Mouse (Mus musculus): ENCODE results near the gene Gm28374. TPM values are rescaled to one million over a fixed set of nuclear protein-coding genes. Genes with fewer than 3 reads are reported as not detected.
A peak's percentile ranks its signal among the peaks of the same experiment; 100 is the strongest.

The Gm28374 gene
- total and polyA plus RNA-seq, 3 experiments = not detected

DNA sequence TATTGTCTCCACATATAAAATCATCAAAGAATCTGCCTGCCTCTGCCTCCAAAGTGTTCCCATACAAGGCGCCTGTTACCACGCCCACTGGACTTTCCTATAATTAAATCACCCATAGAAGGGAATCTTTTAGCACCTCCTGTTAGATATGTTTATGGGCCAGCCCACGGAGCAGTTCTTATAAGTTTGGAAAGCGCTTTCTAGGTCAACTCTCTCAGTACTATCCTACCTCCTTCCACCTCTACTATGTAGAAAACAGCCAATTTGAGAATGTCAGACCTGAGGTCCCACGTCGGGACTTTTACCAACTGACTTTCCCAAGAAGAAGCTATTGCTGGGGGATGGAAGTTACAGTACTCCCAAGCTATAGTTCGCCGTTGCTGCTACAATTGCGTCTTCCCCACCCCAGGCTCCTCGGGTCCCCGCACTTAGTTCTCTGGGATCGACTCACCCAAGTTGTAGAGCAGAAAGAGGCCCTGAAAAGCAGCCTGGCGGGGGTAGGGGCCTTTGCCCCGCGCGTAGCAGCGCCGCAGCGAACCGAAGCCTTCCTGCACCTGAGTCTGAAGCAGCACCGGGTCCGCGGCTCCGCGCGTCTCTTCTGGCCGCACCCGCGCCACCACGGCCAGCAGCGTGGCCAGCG is 35.4 kb upstream of the Gm28374 start:
- H3K27ac ChIP-seq = peak overlapping the region; percentile 90

DNA sequence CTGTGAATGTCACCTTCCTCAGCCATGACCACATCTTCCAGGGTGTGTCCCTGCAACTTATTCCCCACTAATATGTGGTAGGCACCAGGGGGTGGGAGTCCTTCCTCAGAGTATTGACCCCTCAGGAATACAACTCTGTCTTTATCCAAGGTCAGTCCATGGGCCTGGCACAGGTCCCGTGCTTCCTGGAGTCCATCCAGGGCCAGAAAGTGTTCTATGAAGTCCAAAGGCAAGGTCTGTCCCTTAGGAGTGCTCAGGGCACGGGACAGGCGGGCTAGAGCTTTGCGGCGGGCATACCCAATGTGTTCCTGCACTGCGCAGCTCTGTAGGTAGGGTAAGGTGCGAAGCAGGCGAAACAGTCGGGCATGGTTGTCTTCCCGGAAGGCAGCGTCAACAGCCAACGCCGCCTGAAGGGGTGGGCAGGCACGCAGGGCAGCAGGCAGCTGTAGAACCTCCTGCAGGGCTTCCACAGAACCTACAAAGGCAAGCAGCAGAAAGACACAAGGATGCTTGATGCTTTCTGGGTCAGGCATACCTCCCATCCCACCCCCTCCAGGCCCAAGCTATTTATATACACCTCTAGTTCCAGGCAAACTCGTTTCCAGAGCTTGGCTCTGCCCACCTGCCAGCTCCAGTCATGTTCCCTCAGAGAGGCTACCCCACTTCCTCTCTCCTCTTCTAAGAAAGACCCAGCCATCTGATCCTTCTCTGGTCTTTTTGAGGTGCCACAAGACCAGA is 34.2 kb upstream of the Gm28374 start:
- Histone ChIP-seq H3K36me3 (ENCODE audit: control insufficient read depth, insufficient read depth, low read length) (no peaks in the 10 kb centered on the region), H3K27me3 (ENCODE audit: control insufficient read depth, insufficient read depth, low read length) (no peaks in the 10 kb centered on the region), H3K4me3 (no peak overlapping the region), H3K79me2 (replicated peaks; ENCODE audit: control insufficient read depth, insufficient read depth, low read length) (no peaks in the 10 kb centered on the region), H3K9ac (ENCODE audit: low read depth, low read length) (no peak overlapping the region), H3K4me1 (ENCODE audit: control insufficient read depth, insufficient read depth, low read length) (peaks cover 5% of the 10 kb centered on the region), H3K27ac (no peak overlapping the region)
- intact Hi-C loops (cut with DNase I) = loop anchor here (5.0 kb wide), 1 partner anchor 204 kb away; the partner anchor contains the start of gene Dpf2
- no peak for DNase-seq
- WGBS = 64% methylated on average over 15 of the region's 15 CpGs
- no peak for TF ChIP-seq EP300 (IDR thresholded peaks at IDR 0.05; ENCODE audit: insufficient read depth, low read depth, low read length)
- no peak for TF ChIP-seq POLR2A (IDR thresholded peaks at IDR 0.05; ENCODE audit: insufficient read depth, low read depth, low read length)
- no peak for TF ChIP-seq CTCF (IDR thresholded peaks at IDR 0.05)

More for the DNA sequence above, 35.4 kb upstream of the Gm28374 start:
- Histone ChIP-seq H3K79me2 (replicated peaks; ENCODE audit: control insufficient read depth, insufficient read depth, low read length) (no peaks in the 10 kb centered on the region), H3K36me3 (ENCODE audit: control insufficient read depth, insufficient read depth, low read length) (no peaks in the 10 kb centered on the region), H3K4me1 (ENCODE audit: control insufficient read depth, insufficient read depth, low read length) (peaks cover 5% of the 10 kb centered on the region), H3K9ac (ENCODE audit: low read depth, low read length) (peak overlapping the region; percentile 95), H3K27me3 (ENCODE audit: control insufficient read depth, insufficient read depth, low read length) (no peaks in the 10 kb centered on the region), H3K4me3 (peak overlapping the region; percentile 67)
- 3% methylated on average over 32 of the region's 32 CpGs for WGBS
- TF ChIP-seq EP300 (IDR thresholded peaks at IDR 0.05; ENCODE audit: insufficient read depth, low read depth, low read length) (no peak), CTCF (IDR thresholded peaks at IDR 0.05) (no peak), POLR2A (IDR thresholded peaks at IDR 0.05; ENCODE audit: insufficient read depth, low read depth, low read length) (no peak)
- intact Hi-C loops (cut with DNase I) = loop anchor here (5.0 kb wide), 1 partner anchor 205 kb away; the partner anchor contains the start of gene Dpf2
- DNase-seq = no peak

DNA sequence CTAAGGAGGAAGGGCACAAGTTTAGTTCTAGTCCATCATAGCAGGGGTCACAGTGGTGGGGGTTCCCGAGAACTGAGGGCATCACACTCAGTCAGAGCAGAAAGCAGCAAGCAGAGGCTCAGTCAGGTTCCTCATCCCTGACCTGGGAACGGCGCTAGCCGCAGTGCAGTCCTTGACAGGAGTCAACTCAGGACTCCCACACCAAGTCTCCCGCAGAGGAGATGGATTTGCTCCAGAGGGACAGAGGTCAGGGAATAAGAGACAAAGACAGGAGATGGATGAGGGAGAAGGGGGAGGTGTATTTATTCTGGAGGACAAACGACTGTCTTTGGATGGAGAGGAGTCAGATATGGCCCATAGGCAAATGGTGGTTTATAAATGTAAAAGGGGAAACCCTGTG is 31.1 kb upstream of the Gm28374 start:
- no peak for TF ChIP-seq CTCF (IDR thresholded peaks at IDR 0.05)
- no peak for TF ChIP-seq EP300 (IDR thresholded peaks at IDR 0.05; ENCODE audit: insufficient read depth, low read depth, low read length)
- TF ChIP-seq POLR2A (IDR thresholded peaks at IDR 0.05; ENCODE audit: insufficient read depth, low read depth, low read length) = no peak
- intact Hi-C loops (cut with DNase I) = no loop called here
- WGBS = 57% methylated on average over 6 of the region's 6 CpGs

DNA sequence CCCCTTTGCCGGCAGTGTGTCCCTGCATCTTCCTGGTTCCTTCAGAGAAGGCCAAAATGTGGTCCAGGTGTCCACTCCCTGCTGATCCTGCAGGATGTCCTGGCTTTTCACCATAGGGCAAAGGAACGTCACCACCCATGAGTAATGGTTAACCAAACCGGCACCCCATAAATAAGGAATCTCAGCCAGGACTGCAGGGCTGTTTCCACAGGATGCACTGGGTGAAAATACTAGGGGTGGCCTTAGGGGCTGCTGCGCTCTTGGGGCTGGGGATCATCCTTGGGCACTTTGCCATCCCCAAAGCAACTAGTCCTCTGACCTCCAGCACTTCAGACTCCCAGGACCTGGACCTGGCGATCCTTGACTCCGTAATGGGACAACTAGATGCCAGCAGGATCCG is 23.5 kb upstream of the Gm28374 start, which contains the start of gene Naaladl1:
Naaladl1 (plus strand) TSS at position 197 of the 400 bp plus-strand sequence.
- WGBS = 90% methylated on average over 7 of the region's 7 CpGs

More for the DNA sequence above, 31.1 kb upstream of the Gm28374 start:
- H3K36me3 ChIP-seq (ENCODE audit: control insufficient read depth, insufficient read depth, low read length) = no peaks in the 10 kb centered on the region
- H3K79me2 ChIP-seq (replicated peaks; ENCODE audit: control insufficient read depth, insufficient read depth, low read length) = no peaks in the 10 kb centered on the region
- H3K9ac ChIP-seq (ENCODE audit: low read depth, low read length) = no peak overlapping the region
- H3K27ac ChIP-seq = no peak overlapping the region
- no peaks in the 10 kb centered on the region for H3K27me3 ChIP-seq (ENCODE audit: control insufficient read depth, insufficient read depth, low read length)
- H3K4me3 ChIP-seq = no peak overlapping the region
- no peak for DNase-seq
- peaks cover 3% of the 10 kb centered on the region; the same call in 1 of the 2 replicates for H3K4me1 ChIP-seq (ENCODE audit: control insufficient read depth, insufficient read depth, low read length)

DNA sequence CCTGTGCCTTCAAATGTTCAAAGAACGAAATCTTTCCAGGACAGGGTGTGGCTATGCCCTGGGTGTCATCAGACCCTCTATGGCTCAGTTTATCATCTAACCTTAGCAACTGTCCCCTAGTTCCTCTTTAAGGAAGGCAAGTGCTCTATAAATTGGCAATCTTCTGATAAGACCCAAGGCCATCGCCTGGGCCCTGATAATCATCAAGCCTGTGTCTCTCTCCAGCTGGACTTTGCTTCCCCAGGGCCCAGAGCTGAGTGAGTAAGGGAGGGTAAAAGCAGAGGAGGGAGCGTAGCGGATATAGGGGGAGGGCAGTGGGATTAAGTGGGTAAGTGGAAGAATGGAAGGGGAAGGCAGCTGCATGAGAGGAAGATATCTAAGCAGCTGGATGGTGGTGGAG is 22.4 kb upstream of the Gm28374 start:
- Histone ChIP-seq H3K27ac (no peak overlapping the region), H3K36me3 (ENCODE audit: control insufficient read depth, insufficient read depth, low read length) (no peaks in the 10 kb centered on the region), H3K9ac (ENCODE audit: low read depth, low read length) (no peak overlapping the region), H3K4me3 (no peak overlapping the region), H3K79me2 (replicated peaks; ENCODE audit: control insufficient read depth, insufficient read depth, low read length) (no peaks in the 10 kb centered on the region), H3K27me3 (ENCODE audit: control insufficient read depth, insufficient read depth, low read length) (no peaks in the 10 kb centered on the region), H3K4me1 (ENCODE audit: control insufficient read depth, insufficient read depth, low read length) (no peaks in the 10 kb centered on the region)
- intact Hi-C loops (cut with DNase I) = no loop called here
- DNase-seq = no peak
- WGBS = 62% methylated on average over 4 of the region's 4 CpGs
- TF ChIP-seq POLR2A (IDR thresholded peaks at IDR 0.05; ENCODE audit: insufficient read depth, low read depth, low read length) = no peak
- TF ChIP-seq CTCF (IDR thresholded peaks at IDR 0.05) = no peak
- no peak for TF ChIP-seq EP300 (IDR thresholded peaks at IDR 0.05; ENCODE audit: insufficient read depth, low read depth, low read length)

More for the DNA sequence above, 23.5 kb upstream of the Gm28374 start, which contains the start of gene Naaladl1:
- Histone ChIP-seq H3K4me3 (no peak within 1 kb of the TSS), H3K4me1 (ENCODE audit: control insufficient read depth, insufficient read depth, low read length) (no peaks in the 10 kb centered on the region), H3K27ac (no peak within 1 kb of the TSS), H3K79me2 (replicated peaks; ENCODE audit: control insufficient read depth, insufficient read depth, low read length) (no peaks in the 10 kb centered on the region), H3K27me3 (ENCODE audit: control insufficient read depth, insufficient read depth, low read length) (no peaks in the 10 kb centered on the region), H3K9ac (ENCODE audit: low read depth, low read length) (no peak within 1 kb of the TSS), H3K36me3 (ENCODE audit: control insufficient read depth, insufficient read depth, low read length) (no peaks in the 10 kb centered on the region)
- TF ChIP-seq EP300 (IDR thresholded peaks at IDR 0.05; ENCODE audit: insufficient read depth, low read depth, low read length) = no peak
- no peak for DNase-seq
- intact Hi-C loops (cut with DNase I) = no loop called here

Measured in heart, adult 2 months (tissue).